Mouse (Mus musculus): ENCODE results near the gene Gnaq.

Gnaq gene

DNA sequence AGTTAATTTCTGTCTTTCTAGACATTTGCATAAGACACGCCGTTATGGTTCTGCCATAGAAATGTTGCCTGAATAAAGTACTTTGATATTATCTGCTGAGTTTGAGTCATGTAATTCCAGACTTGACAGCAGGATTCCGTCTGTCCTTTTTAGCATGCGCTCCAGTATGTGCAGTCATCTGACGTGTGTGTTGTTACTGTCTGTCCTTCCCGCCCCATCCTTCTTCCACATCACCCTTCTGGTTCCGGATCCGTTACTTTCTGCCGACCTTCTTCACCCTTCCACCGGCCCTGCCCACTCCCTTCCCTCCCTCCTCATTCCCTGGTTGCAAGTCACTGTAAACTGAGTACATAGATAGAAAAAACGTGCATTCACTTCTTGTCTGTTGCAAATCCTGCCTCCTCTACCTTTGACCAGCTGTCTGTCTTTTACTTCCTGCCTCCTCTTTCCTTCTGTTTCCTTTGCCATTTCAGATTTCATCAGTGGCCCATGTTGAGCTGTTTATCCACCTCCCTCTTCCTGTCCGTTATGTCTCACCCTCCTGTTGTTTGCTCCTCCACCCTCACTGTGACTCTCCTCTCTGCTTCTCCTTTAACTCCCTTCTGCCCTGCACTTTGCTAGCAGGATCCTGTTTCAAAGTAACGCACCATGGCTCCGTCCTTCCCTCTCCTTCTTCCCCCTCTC, 185.6 kb downstream of the Gnaq start:
- no peak for DNase-seq (ENCODE audit: low read depth)

DNA sequence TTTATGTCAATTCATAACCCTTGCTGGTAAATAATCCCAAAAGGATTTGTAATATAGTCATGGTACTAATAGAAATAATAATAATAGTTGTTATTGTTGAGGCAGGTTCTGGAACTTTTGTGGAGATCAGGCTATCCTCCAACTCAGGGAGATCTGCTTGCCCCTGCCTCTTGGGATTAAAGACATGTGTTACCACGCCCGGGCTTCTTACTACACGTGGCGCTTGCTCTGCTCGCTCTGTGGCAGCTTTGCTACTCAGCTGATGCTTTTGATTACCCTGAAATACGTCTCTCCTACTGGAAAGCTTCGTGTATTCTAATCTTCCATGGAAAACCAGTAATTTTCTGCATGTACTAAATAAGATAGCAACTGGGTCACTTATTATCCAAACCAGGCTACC, 187.4 kb downstream of the Gnaq start:
- DNase-seq (ENCODE audit: low read depth): no peak

DNA sequence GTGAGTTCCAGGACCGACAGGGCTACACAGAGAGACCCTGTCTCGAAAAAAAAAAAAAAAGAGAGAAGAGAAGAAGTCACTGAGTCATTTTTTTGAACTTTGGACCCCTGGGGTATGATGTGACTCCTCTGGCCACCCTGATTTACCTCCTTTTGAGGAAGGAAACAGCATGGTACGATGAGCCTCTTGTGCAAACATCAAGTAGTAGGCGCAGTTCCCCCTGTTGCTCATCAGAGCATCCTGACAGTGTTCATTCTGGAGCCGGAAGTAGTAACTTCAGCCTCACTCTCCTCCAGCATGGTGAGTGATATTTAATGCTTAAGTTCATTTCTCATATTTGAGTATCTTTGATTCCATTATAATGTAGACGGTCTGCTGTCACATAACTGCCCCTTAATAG, 190.4 kb downstream of the Gnaq start:
- no peak for DNase-seq (ENCODE audit: low read depth)

DNA sequence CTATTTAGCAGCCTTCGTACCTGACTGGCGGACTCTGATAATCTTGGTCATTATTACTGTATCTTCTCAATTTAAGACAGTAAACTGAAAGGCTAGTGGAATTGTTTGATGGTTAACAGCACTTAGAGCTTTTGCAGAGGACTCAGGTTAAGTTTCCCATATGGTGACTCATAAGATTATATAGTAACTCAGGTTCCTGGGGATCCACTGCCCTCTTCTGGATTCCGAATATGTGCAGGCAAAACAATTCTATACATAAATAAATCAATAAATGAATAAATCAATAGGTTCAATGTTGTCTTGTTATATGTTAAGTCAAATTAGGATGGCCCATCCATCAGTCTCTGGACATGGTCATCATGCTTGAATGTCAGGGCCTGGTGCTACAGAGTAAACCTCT, 191.6 kb downstream of the Gnaq start:
- DNase-seq (ENCODE audit: low read depth): peak; percentile 47

DNA sequence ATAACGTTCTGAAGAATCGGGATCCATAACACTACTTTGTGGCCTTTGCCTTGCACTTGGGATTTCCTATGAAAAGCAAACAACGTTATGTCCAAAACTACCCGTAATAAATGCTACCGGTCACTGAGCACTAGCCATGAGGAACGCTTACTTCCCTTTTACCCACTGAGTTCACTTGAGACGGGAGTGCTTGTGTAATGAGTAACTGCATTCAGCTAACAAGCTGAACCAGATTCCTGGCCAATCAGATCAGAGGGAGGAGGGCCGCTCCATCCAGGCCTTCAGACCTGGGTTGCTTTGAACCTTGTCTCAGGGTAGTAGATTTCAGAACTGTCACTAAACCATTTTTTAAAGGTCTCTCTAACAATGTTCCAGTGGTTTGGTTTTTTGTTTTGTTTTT, 193.3 kb downstream of the Gnaq start:
- peak; percentile 55 for DNase-seq (ENCODE audit: low read depth)

DNA sequence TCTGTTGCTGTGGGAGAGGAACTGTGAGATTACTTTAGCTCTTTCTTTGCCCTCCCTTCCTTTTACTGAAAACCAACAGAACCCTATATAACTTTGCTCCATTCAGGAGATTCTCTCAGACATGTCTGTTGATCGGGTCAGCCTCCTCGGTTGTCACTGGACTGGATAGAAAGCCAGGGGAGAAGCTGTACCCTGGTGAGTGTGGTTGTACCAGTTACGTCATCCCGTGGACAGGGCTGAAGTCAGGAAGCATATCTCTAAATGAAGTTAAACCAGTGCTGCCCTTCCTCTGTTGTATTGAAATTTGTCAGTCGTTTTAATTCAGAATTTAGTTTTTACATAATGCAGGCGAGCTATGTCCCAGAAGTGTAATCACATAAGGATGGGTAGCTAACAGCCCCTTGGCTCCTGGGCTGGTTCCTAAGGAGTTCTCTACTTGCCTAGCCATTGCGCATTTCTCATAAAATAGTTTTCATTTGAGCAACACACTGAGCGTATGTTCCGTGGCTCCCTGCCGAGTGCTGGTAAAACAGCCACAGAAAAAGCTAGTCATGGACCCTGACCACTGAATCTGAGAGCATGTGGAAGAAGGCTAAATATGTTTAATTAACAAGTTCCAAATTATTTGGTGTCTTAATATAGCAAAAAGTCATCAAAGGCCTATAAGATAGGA, 194.9 kb downstream of the Gnaq start:
- no peak for DNase-seq (ENCODE audit: low read depth)

DNA sequence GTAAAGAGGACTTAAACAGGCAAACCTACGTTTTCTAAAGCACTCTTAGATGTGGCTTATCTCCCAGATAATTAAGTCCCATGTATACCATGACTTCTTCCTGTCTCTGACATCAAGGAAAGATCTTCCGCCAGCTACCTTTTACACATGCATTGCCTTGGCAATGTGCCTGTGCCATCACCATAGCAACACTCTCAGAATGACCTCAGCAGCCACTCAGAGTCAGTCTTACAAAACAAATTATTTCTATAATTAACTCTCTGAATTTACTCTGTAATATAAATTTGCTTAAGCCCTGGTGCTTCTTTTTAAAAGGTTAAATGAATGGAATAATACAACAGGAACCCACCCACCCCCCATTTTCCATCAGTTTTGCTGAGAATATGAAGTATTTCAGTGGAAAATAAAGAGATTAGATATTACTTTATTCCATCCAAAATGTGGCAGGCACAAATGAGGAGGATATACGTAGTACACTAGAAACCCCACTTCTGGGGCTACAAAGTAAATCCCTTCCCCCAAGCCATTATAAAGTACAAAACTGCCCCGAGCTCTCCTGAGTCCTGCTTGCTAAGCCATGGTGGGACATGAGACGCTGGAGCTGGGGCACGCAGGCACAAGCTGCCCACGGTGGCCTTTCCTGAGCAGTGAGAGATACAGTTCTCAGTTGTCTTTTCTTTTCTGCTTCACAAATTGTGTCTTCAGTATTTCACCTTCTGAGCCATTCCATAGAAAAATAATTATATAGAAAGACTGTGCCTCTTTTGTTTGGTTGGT, 195.6 kb downstream of the Gnaq start:
- peak; percentile 71 for DNase-seq (ENCODE audit: low read depth)

DNA sequence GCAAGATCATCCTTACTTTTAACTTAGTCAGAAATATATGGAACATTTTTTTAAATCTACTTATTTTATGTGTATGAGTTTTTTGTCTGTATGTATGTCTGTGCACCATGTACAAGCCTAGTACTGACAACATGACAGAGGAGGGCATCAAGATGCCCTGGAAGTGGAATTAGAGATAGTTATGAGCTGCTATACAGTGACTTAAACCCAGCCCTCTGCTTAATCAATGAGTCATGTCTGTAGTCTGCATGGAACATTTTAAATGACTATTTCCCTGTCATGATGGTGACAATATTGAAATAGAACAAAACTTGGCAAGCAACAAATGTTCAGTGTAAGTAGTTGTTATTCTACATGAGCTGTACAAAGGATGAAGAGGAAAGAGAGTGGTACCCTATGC, 196.4 kb downstream of the Gnaq start:
- no peak for DNase-seq (ENCODE audit: low read depth)

DNA sequence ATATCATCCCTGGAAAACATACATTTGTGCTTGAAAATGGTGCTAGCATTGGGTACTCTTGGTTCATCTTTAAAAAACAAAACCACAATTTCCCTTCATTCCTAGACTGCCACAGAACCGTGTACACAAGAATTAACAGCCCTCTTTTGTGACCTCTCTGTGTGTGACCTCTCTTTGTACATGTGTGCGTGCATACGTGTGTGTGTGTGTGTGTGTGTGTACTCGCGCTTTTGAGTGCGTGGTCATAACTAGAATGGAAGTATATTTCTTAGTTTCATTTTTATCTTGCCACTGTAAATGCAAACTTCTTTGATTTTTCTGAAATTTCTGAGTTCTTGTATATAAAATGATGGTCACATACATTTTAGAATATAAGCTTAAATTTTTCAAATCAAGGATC, 197.0 kb downstream of the Gnaq start:
- DNase-seq (ENCODE audit: low read depth): no peak

DNA sequence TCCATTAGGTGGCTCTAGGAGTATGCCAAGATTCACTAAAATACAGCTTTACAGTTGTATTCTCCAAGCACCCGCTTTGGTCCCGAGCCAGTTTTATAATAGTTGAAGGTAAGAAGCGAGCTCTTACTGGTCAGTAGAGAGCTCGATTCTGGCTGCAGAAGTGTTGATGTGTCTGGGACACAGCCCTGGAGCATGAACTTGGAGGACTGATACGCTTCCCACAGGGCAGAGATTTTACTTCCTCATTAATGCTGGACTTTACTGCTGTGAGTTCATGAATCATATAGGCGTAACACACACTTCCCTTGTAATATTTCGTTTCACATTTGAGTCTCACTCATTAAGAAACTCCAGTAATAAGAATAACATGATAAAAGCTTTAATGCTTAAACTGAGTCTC, 197.5 kb downstream of the Gnaq start:
- no peak for DNase-seq (ENCODE audit: low read depth)

DNA sequence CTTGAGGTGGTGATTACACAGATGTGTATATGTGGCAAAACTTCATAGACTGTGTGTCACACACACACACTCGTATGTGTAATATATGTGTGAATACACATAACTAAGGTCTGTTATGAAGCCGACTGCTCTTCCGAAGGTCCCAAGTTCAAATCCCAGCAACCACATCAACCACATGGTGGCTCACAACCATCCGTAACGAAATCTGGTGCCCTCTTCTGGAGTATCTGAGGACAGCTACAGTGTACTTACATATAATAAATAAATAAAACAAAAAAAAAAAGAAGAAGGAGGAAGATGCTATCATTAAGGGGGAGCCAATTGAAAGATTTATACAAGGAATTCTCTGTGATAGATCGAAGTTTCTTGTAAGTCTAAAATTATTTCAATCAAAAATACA, 198.4 kb downstream of the Gnaq start:
- DNase-seq (ENCODE audit: low read depth): no peak

DNA sequence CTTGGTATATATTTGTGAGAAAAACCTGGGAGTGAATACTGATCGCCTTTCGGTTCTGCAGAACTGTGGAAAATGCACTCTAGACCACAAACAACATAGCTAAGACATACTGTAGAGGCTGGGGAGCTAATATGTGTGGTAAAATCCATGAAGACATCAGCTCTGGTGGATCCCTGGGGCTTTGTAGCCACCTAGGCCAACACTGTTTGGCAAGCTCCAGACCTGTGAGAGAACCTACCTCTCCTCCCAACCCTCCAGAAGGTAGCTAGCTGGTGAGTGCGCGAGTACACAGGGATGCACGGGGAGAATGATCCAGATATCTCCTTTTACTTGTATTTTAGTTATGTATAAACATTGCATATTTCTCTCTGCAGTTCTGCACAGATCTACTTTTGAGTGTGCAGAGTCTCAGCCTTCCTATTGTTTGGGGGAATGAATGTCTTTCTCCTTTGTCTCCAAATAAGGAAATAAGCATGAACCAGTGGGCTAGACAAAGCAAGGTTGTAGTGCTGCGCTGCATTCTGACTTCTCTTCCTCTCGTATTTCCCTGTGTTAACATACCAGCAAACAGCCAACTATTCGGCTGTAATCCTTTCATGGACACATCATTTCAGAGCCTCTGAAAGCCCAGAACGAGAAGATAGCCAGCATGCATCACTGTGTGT, 205.4 kb downstream of the Gnaq start:
- DNase-seq (ENCODE audit: low read depth): no peak

DNA sequence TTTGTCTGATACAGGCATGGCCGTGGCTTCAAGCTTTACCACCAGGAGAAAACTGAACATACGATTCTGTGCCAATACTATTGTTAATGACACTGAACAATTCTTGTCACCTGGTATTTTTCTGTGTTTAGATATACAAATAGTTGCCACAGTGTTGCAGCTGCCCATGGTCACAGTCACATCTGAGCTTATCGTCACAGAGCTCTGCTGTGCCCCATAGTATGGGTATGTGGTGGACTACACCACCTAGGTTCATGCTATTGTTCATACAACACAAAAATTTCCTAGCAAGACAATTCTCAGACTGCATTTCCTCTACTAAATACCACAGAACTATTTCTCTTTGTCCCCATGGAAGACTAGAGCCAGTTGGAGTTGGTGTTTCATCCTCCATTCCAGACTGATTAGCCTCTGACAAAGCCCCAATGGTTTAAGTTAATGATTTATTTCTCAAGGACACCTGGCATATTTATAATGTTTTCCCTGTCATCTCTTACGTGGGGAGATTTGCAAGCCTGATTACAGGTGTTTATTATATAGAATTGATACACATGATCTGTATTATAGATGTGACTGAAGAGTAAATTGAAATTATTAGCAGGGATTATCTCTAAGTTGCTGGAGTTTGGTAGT, 207.4 kb downstream of the Gnaq start:
- DNase-seq (ENCODE audit: low read depth): no peak

DNA sequence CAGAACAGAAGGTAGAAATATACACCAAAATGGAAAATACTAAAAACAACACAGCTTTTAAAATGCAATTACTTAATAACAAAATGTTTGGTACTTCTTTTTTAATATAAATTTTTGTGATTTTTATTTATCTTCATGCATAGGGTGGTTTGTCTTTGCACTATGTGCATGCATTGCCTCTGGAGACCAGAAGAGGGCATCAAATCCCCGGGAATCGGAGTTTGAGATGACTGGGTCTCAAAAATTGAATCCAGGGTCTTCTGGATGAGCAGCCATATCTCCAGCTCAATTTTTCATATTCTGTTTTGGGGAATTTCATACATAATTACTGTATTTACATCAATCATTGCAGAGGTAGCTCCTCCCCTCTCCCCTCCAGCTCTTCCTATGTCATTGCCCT, 210.1 kb downstream of the Gnaq start:
- DNase-seq (ENCODE audit: low read depth): peak; percentile 46

DNA sequence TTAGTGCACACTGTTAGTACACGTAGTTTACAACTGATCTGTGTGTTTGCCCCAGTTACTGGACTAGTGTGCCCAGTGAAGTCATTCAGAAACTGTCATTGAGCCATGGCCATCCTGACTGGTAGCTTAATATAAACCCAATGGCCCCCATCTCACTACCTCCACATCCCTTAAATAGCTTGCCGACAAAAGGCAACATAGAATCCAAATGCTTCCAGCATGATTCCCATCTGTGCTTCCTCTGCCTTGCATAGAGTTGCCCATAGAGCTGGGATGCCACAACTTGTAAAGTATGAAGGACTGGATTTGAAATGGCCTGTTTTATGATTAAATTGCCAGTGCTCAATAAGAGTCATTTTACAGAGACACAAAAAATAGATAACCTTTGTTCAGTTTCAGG, 212.9 kb downstream of the Gnaq start:
- DNase-seq (ENCODE audit: low read depth): no peak

DNA sequence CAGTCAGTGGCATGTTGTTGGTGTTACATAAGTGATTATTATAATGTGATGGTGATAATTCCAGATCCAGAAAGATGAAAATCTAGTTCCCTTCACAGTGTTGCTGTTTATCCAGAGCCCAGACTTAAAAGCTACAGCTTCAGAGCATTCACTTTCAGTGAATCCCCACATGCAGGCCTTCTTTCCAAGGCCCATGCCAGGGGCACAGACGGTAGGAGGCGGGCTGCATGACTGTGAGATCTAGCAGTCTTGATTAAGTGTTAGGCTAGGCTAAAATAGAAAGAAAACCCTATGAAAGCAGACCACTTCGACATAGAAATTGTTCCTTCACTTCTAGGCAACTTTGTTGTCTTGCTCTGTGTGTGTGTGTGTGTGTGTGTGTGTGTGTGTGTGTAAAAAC, 214.4 kb downstream of the Gnaq start:
- DNase-seq (ENCODE audit: low read depth): no peak

DNA sequence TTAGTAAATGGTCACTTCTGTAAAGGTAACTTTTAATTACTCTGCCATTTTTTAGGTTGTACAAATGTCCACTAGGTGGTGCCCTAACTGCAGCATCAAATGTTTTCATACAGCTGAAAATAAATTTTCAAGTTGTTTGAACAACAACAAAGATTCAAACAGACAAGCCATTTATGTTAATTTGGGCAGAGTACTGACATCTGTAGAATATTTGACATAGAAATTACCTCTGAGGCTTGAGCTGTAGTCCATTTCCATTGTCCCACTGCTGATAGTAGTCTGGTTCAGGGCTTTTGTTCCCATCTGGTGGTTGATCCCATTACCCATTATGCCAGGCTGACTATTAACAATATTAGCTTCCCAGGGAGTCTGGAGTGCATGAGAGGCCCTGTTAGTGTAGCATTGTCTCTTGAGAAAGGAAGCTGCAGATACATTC, 221.1 kb downstream of the Gnaq start:
- DNase-seq (ENCODE audit: low read depth): peak; percentile 85

DNA sequence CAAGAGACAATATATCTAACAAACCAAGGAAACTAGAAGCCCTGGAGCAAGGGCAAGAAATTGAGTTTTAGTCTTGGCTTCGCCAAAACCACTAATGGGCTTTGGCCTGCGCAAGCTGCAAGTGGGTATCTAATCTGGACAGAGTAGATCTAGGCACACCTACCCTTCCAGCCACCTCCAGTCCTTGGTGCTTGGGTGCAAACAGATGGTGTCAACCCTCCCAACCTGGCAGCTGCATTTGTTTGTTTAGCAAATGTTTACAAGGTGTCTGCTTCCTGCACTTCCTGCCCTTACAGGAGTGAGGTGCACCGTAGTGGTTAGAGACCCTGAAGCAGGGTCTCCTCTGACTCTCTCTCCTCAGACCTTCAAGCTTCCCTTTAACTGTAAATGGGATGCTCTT, 225.5 kb downstream of the Gnaq start:
- DNase-seq (ENCODE audit: low read depth): no peak

DNA sequence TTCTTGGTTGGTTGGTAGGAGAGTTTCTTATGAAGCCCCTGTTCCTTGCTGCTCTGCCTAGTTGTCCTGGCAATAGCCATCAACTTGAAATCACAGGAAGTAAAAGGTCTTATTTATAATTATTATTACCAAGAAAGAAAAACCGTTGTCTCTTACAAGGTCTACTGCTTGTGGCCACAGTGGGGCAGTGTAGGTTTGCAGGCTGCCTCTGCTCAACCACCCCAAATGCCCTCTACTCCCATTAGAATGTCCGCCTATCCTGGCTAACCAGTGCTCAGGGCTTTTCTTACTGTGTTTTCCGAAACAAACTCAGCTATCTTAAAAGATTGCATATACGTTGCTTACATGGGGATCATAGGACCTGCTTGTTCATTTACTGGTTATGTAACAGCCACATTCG, 226.3 kb downstream of the Gnaq start:
- peak; percentile 74 for DNase-seq (ENCODE audit: low read depth)

DNA sequence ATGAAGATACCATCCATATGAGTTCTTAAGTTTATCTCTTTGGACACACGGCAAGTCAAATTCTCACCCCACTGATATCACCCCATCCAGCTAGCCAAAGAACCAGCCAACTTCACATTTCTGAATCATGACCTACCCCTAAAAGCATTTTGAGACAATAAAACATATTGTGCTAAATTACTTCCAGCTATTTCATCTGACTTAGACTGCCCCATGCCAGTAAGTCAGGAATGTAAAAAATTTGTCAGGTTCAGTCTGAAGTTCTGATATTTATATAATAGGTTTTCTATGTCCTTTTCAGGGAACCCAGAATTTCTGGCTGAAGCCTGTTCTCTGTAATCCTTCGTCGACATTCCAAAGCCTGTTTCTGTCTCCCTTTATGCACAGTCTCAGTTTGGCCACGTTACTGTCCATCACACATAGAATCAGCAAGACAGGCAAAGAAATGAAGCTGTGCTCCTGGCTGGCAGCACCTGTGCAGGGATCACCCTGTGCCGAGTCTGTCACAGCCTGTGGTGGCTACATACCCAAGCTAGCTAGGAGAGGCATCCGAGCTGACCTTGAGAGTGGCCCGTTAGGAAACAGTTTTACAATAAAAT, 233.9 kb downstream of the Gnaq start:
- peak; percentile 52 for DNase-seq (ENCODE audit: low read depth)

DNA sequence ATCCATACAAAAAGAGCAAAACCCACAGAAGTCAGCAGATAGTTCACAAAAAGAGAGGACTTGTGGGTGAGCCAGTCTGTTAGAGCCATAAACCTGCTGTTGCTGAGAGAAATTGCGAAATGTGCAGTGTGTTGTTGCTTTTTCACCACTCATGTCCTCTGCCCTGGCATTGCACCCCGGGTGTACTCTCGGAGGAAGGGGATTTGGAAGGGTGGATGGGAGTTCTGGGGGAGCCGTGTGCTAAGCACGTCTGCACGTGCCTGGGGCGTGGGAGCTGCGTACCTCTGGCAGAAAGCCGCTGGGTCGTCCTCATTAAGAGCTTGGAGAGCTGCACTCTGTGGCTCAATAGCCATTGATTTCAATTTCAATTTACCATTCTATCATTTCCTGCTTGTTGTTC, 234.6 kb downstream of the Gnaq start:
- peak; percentile 65 for DNase-seq (ENCODE audit: low read depth)

DNA sequence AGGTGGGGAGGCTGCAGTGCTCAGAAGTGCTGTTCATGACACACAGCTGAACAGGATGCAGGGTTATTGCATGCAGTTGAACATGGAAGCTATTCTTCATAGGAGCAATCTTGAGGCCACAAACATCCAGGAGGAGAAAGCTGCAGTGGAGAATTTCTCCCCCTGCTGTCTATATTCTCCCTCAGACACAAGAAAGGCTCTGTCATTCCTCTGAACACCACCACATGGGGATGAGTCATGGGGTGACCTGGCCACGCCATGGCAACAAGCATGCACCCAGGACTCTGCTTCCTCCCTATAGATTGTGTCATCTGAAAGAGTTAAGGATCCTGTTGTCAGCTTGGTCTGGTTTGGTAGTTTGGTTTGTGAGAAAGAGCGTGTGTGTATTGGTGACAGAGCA, 239.0 kb downstream of the Gnaq start:
- DNase-seq (ENCODE audit: low read depth): peak; percentile 78
